Mouse (Mus musculus) frontal cortex, postnatal 14 days (tissue): Measurements from ENCODE around the gene Fhl4.

Experiments
- DNase-seq, 2 experiments: peaks; one replicate each; pipeline ENCODE4 v3.0.0; 2022; ENCODE audit warnings: low spot score in 2 of 2

Gene Fhl4

GRCm38 (mm10) chr10:85102247-85103084, at the start of gene Fhl4, which contains the start of gene Tmem263:
Gene Fhl4, minus strand, starts transcription at chr10:85102495.
Gene Tmem263, plus strand, starts transcription at chr10:85102627.
- DNase-seq, result peak; percentile 62 to 67

- no peak for DNase-seq
These were observed 46.9 kb upstream of the Fhl4 start for GRCm38 (mm10) chr10:85149226-85149625.

GRCm38 (mm10) chr10:85146282-85146681, 44.0 kb upstream of the Fhl4 start:
- no peak for DNase-seq

- DNase-seq, result no peak
These were observed 39.2 kb upstream of the Fhl4 start for GRCm38 (mm10) chr10:85141465-85141864.

- no peak for DNase-seq
These were observed 34.3 kb upstream of the Fhl4 start for GRCm38 (mm10) chr10:85136573-85136972.

- DNase-seq, result no peak
These were observed 26.2 kb upstream of the Fhl4 start for GRCm38 (mm10) chr10:85128453-85128852.

GRCm38 (mm10) chr10:85127395-85128287, 25.3 kb upstream of the Fhl4 start, which contains the start of gene Mterf2:
Gene Mterf2, minus strand, starts transcription at chr10:85128027.
- peak; percentile 92 to 95 for DNase-seq

- DNase-seq, result no peak
These were observed 22.9 kb upstream of the Fhl4 start for GRCm38 (mm10) chr10:85125184-85125583.

GRCm38 (mm10) chr10:85114409-85114808, 12.1 kb upstream of the Fhl4 start:
- DNase-seq, result no peak

GRCm38 (mm10) chr10:85103085-85103885, 990 bp upstream of the Fhl4 start:
- DNase-seq, result peak in 1 of 2 experiments; percentile 17

GRCm38 (mm10) chr10:85101841-85102240, 454 bp downstream of the Fhl4 start:
- peak; percentile 10 to 29 for DNase-seq

- no peak for DNase-seq
These were observed 30.6 kb downstream of the Fhl4 start for GRCm38 (mm10) chr10:85071605-85072152.

- no peak for DNase-seq
These were observed 47.4 kb downstream of the Fhl4 start for GRCm38 (mm10) chr10:85054876-85055275.

- DNase-seq, result no peak
These were observed 49.8 kb downstream of the Fhl4 start for GRCm38 (mm10) chr10:85052451-85052850.

- DNase-seq, result no peak
These were observed 51.6 kb downstream of the Fhl4 start for GRCm38 (mm10) chr10:85050668-85051208.

- DNase-seq, result no peak
These were observed 54.3 kb downstream of the Fhl4 start for GRCm38 (mm10) chr10:85048008-85048407.

- no peak for DNase-seq
These were observed 55.7 kb downstream of the Fhl4 start for GRCm38 (mm10) chr10:85046585-85046984.
